Mouse (Mus musculus): ENCODE data around the gene Paqr5.

Paqr5 gene

GRCm38 (mm10) chr9:62013316-62014097 is 13.1 kb downstream of the Paqr5 start:
- no peak for DNase-seq (ENCODE audit: low spot score)

GRCm38 (mm10) chr9:62008360-62008759 is 18.3 kb downstream of the Paqr5 start:
- DNase-seq (ENCODE audit: low spot score): no peak

- no peak for DNase-seq (ENCODE audit: low spot score)
Measured at GRCm38 (mm10) chr9:62007028-62007427, 19.6 kb downstream of the Paqr5 start.

GRCm38 (mm10) chr9:62003611-62004010 is 23.0 kb downstream of the Paqr5 start:
- DNase-seq (ENCODE audit: low spot score): no peak

- DNase-seq (ENCODE audit: low spot score): peak; percentile 27
Measured at GRCm38 (mm10) chr9:61999653-62000420, 26.8 kb downstream of the Paqr5 start.

GRCm38 (mm10) chr9:61997860-61998259 is 28.8 kb downstream of the Paqr5 start:
- peak; percentile 41 for DNase-seq (ENCODE audit: low spot score)

- DNase-seq (ENCODE audit: low spot score): no peak
Measured at GRCm38 (mm10) chr9:61991158-61991557, 35.5 kb downstream of the Paqr5 start.

GRCm38 (mm10) chr9:61990738-61991137 is 35.9 kb downstream of the Paqr5 start:
- DNase-seq (ENCODE audit: low spot score): no peak

- DNase-seq (ENCODE audit: low spot score): no peak
Measured at GRCm38 (mm10) chr9:61986055-61986454, 40.6 kb downstream of the Paqr5 start.

- peak; percentile 34 for DNase-seq (ENCODE audit: low spot score)
Measured at GRCm38 (mm10) chr9:61985183-61985863, 41.3 kb downstream of the Paqr5 start.

- DNase-seq (ENCODE audit: low spot score): no peak
Measured at GRCm38 (mm10) chr9:61982940-61983620, 43.6 kb downstream of the Paqr5 start.

- DNase-seq (ENCODE audit: low spot score): no peak
Measured at GRCm38 (mm10) chr9:61981876-61982275, 44.8 kb downstream of the Paqr5 start.

- no peak for DNase-seq (ENCODE audit: low spot score)
Measured at GRCm38 (mm10) chr9:61979983-61980382, 46.7 kb downstream of the Paqr5 start.

GRCm38 (mm10) chr9:61977258-61977945 is 49.3 kb downstream of the Paqr5 start:
- no peak for DNase-seq (ENCODE audit: low spot score)

- DNase-seq (ENCODE audit: low spot score): no peak
Measured at GRCm38 (mm10) chr9:61972031-61972430, 54.6 kb downstream of the Paqr5 start.

- DNase-seq (ENCODE audit: low spot score): no peak
Measured at GRCm38 (mm10) chr9:61971045-61971444, 55.6 kb downstream of the Paqr5 start.

- no peak for DNase-seq (ENCODE audit: low spot score)
Measured at GRCm38 (mm10) chr9:61967357-61967756, 59.3 kb downstream of the Paqr5 start.

- no peak for DNase-seq (ENCODE audit: low spot score)
Measured at GRCm38 (mm10) chr9:61965987-61966386, 60.7 kb downstream of the Paqr5 start.

- peak; percentile 74 for DNase-seq (ENCODE audit: low spot score)
Measured at GRCm38 (mm10) chr9:61965411-61965930, 61.2 kb downstream of the Paqr5 start.

- DNase-seq (ENCODE audit: low spot score): no peak
Measured at GRCm38 (mm10) chr9:61963356-61963755, 63.3 kb downstream of the Paqr5 start.

GRCm38 (mm10) chr9:61961181-61961580 is 65.5 kb downstream of the Paqr5 start:
- DNase-seq (ENCODE audit: low spot score): no peak
